Mouse (Mus musculus) cerebellum, postnatal 25 days (tissue): Measurements from ENCODE around the gene Cox5b.

Experiments used
- DNase-seq, 2 experiments: peaks; one replicate each; pipeline ENCODE4 v3.0.0; 2021; ENCODE audit warnings: mixed read lengths in 2 of 2

Gene Cox5b

GRCm38 (mm10) chr1:36690671-36691235, 496 bp upstream of the Cox5b start:
- DNase-seq: no peak

- no peak for DNase-seq
Measured at GRCm38 (mm10) chr1:36694871-36695270, 3.6 kb downstream of the Cox5b start.

GRCm38 (mm10) chr1:36696411-36696810, 5.2 kb downstream of the Cox5b start:
- DNase-seq: no peak

GRCm38 (mm10) chr1:36697030-36697429, 5.8 kb downstream of the Cox5b start:
- DNase-seq: no peak

GRCm38 (mm10) chr1:36707166-36707565, 15.9 kb downstream of the Cox5b start:
- DNase-seq: no peak

- no peak for DNase-seq
Measured at GRCm38 (mm10) chr1:36707797-36708196, 16.5 kb downstream of the Cox5b start.

GRCm38 (mm10) chr1:36708626-36709025, 17.4 kb downstream of the Cox5b start:
- DNase-seq: no peak

GRCm38 (mm10) chr1:36709055-36709853, 18.0 kb downstream of the Cox5b start:
- DNase-seq: peak; percentile 41 to 57

GRCm38 (mm10) chr1:36709854-36710280, 18.6 kb downstream of the Cox5b start, which contains the start of gene 4933424G06Rik:
Gene 4933424G06Rik (plus strand): TSS chr1:36710149.
- peak; percentile 98 to 99 for DNase-seq

GRCm38 (mm10) chr1:36711104-36711503, 19.9 kb downstream of the Cox5b start:
- DNase-seq: no peak

- DNase-seq: no peak
Measured at GRCm38 (mm10) chr1:36714311-36714710, 23.1 kb downstream of the Cox5b start, which contains the start of gene Actr1b. Gene Actr1b (minus strand): TSS chr1:36714422.

- no peak for DNase-seq
Measured at GRCm38 (mm10) chr1:36718786-36719185, 27.5 kb downstream of the Cox5b start.

GRCm38 (mm10) chr1:36723146-36724056, 32.2 kb downstream of the Cox5b start:
- no peak for DNase-seq

GRCm38 (mm10) chr1:36724057-36724431, 32.8 kb downstream of the Cox5b start:
- no peak for DNase-seq

GRCm38 (mm10) chr1:36737300-36737699, 46.1 kb downstream of the Cox5b start:
- peak; percentile 81 to 89 for DNase-seq

- DNase-seq: no peak
Measured at GRCm38 (mm10) chr1:36739231-36739630, 48.0 kb downstream of the Cox5b start.

- DNase-seq: no peak
Measured at GRCm38 (mm10) chr1:36743046-36743445, 51.8 kb downstream of the Cox5b start.
